Mouse (Mus musculus): ENCODE results near the gene Lcorl. TPM values are rescaled to one million over a fixed set of nuclear protein-coding genes. Genes with fewer than 3 reads are reported as not detected.

Gene Lcorl
- polyA plus RNA-seq, 1 experiment from 2014 or later: 27.8 TPM

GRCm38 (mm10) chr5:45706811-45707210 lies 150.6 kb downstream of the Lcorl start:
- Histone ChIP-seq H3K4me2 (no peak overlapping the region), H3K36me3 (peaks cover 19% of the 10 kb centered on the region; the same call in 1 of the 2 replicates), H3K9ac (replicated peaks) (no peak overlapping the region), H3K9me3 (no peaks in the 10 kb centered on the region), H3K27ac (no peak overlapping the region), H3K27me3 (no peaks in the 10 kb centered on the region), H3K4me1 (replicated peaks) (no peaks in the 10 kb centered on the region), H3K4me3 (replicated peaks) (no peak overlapping the region)
- no peak for ATAC-seq (ENCODE audit: insufficient number of reproducible peaks, insufficient read depth, low FRiP score, low TSS enrichment, low read depth)
- WGBS: 89% methylated on average over 2 of the region's 2 CpGs

- Histone ChIP-seq H3K9me3 (no peaks in the 10 kb centered on the region), H3K4me1 (replicated peaks) (no peaks in the 10 kb centered on the region), H3K27ac (no peak overlapping the region), H3K9ac (replicated peaks) (no peak overlapping the region), H3K4me3 (replicated peaks) (no peak overlapping the region), H3K4me2 (no peak overlapping the region), H3K27me3 (no peaks in the 10 kb centered on the region), H3K36me3 (peaks cover 20% of the 10 kb centered on the region)
- no peak for ATAC-seq (ENCODE audit: insufficient number of reproducible peaks, insufficient read depth, low FRiP score, low TSS enrichment, low read depth)
- WGBS: 91% methylated on average over 6 of the region's 6 CpGs
Observed at GRCm38 (mm10) chr5:45691678-45692077, 165.7 kb downstream of the Lcorl start.

- no peak overlapping the region for H3K4me2 ChIP-seq
- no peak for ATAC-seq (ENCODE audit: insufficient number of reproducible peaks, insufficient read depth, low FRiP score, low TSS enrichment, low read depth)
- no peak overlapping the region for H3K4me3 ChIP-seq (replicated peaks)
- 76% methylated on average over 2 of the region's 2 CpGs for WGBS
- no peaks in the 10 kb centered on the region for H3K27me3 ChIP-seq
- no peaks in the 10 kb centered on the region for H3K4me1 ChIP-seq (replicated peaks)
- peaks cover 16% of the 10 kb centered on the region for H3K36me3 ChIP-seq
- H3K9me3 ChIP-seq: no peaks in the 10 kb centered on the region
- H3K27ac ChIP-seq: no peak overlapping the region
- H3K9ac ChIP-seq (replicated peaks): no peak overlapping the region
Observed at GRCm38 (mm10) chr5:45690802-45691201, 166.6 kb downstream of the Lcorl start.

GRCm38 (mm10) chr5:45689152-45689551 lies 168.3 kb downstream of the Lcorl start:
- Histone ChIP-seq H3K4me3 (replicated peaks) (no peak overlapping the region), H3K9me3 (no peaks in the 10 kb centered on the region), H3K36me3 (peaks cover 28% of the 10 kb centered on the region), H3K9ac (replicated peaks) (no peak overlapping the region), H3K27me3 (no peaks in the 10 kb centered on the region), H3K4me1 (replicated peaks) (no peaks in the 10 kb centered on the region), H3K4me2 (no peak overlapping the region), H3K27ac (no peak overlapping the region)
- WGBS: 91% methylated on average over 4 of the region's 4 CpGs
- no peak for ATAC-seq (ENCODE audit: insufficient number of reproducible peaks, insufficient read depth, low FRiP score, low TSS enrichment, low read depth)

GRCm38 (mm10) chr5:45686223-45686622 lies 171.2 kb downstream of the Lcorl start:
- Histone ChIP-seq H3K27ac (no peak overlapping the region), H3K36me3 (peaks cover 30% of the 10 kb centered on the region), H3K27me3 (no peaks in the 10 kb centered on the region), H3K4me2 (no peak overlapping the region), H3K9ac (replicated peaks) (no peak overlapping the region), H3K4me3 (replicated peaks) (no peak overlapping the region), H3K4me1 (replicated peaks) (no peaks in the 10 kb centered on the region), H3K9me3 (no peaks in the 10 kb centered on the region)
- WGBS: 96% methylated on average over 3 of the region's 3 CpGs
- ATAC-seq (ENCODE audit: insufficient number of reproducible peaks, insufficient read depth, low FRiP score, low TSS enrichment, low read depth): no peak

- ATAC-seq (ENCODE audit: insufficient number of reproducible peaks, insufficient read depth, low FRiP score, low TSS enrichment, low read depth): no peak
- H3K36me3 ChIP-seq: peaks cover 36% of the 10 kb centered on the region
- no peak overlapping the region for H3K4me2 ChIP-seq
Observed at GRCm38 (mm10) chr5:45685243-45685642, 172.2 kb downstream of the Lcorl start.

GRCm38 (mm10) chr5:45683388-45683787 lies 174.0 kb downstream of the Lcorl start:
- Histone ChIP-seq H3K27ac (no peak overlapping the region), H3K4me3 (replicated peaks) (no peak overlapping the region), H3K9me3 (no peaks in the 10 kb centered on the region), H3K9ac (replicated peaks) (no peak overlapping the region), H3K36me3 (peaks cover 28% of the 10 kb centered on the region), H3K27me3 (no peaks in the 10 kb centered on the region), H3K4me2 (no peak overlapping the region), H3K4me1 (replicated peaks) (no peaks in the 10 kb centered on the region)
- ATAC-seq (ENCODE audit: insufficient number of reproducible peaks, insufficient read depth, low FRiP score, low TSS enrichment, low read depth): no peak
- WGBS: 92% methylated on average over 1 of the region's 1 CpGs

More at GRCm38 (mm10) chr5:45685243-45685642, 172.2 kb downstream of the Lcorl start:
- H3K9ac ChIP-seq (replicated peaks): no peak overlapping the region
- H3K27ac ChIP-seq: no peak overlapping the region
- H3K9me3 ChIP-seq: no peaks in the 10 kb centered on the region
- no peak overlapping the region for H3K4me3 ChIP-seq (replicated peaks)
- no peaks in the 10 kb centered on the region for H3K27me3 ChIP-seq
- WGBS: 100% methylated on average over 2 of the region's 2 CpGs
- H3K4me1 ChIP-seq (replicated peaks): no peaks in the 10 kb centered on the region

GRCm38 (mm10) chr5:45679955-45680354 lies 177.5 kb downstream of the Lcorl start:
- H3K4me1 ChIP-seq (replicated peaks): no peaks in the 10 kb centered on the region
- peaks cover 49% of the 10 kb centered on the region for H3K36me3 ChIP-seq
- H3K27ac ChIP-seq: no peak overlapping the region
- ATAC-seq (ENCODE audit: insufficient number of reproducible peaks, insufficient read depth, low FRiP score, low TSS enrichment, low read depth): no peak
- no peaks in the 10 kb centered on the region for H3K9me3 ChIP-seq
- no peak overlapping the region for H3K4me3 ChIP-seq (replicated peaks)
- H3K27me3 ChIP-seq: no peaks in the 10 kb centered on the region
- H3K9ac ChIP-seq (replicated peaks): no peak overlapping the region
- H3K4me2 ChIP-seq: no peak overlapping the region

GRCm38 (mm10) chr5:45677639-45678038 lies 179.8 kb downstream of the Lcorl start:
- 86% methylated on average over 4 of the region's 4 CpGs for WGBS
- no peak overlapping the region for H3K9ac ChIP-seq (replicated peaks)
- H3K9me3 ChIP-seq: no peaks in the 10 kb centered on the region
- peaks cover 41% of the 10 kb centered on the region for H3K36me3 ChIP-seq
- no peak overlapping the region for H3K4me3 ChIP-seq (replicated peaks)
- ATAC-seq (ENCODE audit: insufficient number of reproducible peaks, insufficient read depth, low FRiP score, low TSS enrichment, low read depth): no peak
- H3K27ac ChIP-seq: no peak overlapping the region
- no peaks in the 10 kb centered on the region for H3K27me3 ChIP-seq
- H3K4me2 ChIP-seq: no peak overlapping the region
- H3K4me1 ChIP-seq (replicated peaks): no peaks in the 10 kb centered on the region

GRCm38 (mm10) chr5:45675032-45675431 lies 182.4 kb downstream of the Lcorl start:
- Histone ChIP-seq H3K9me3 (no peaks in the 10 kb centered on the region), H3K27me3 (no peaks in the 10 kb centered on the region), H3K27ac (no peak overlapping the region), H3K4me2 (no peak overlapping the region), H3K4me3 (replicated peaks) (no peak overlapping the region), H3K9ac (replicated peaks) (no peak overlapping the region), H3K4me1 (replicated peaks) (peaks cover 3% of the 10 kb centered on the region; the same call in 1 of the 2 replicates), H3K36me3 (peaks cover 36% of the 10 kb centered on the region)
- no peak for ATAC-seq (ENCODE audit: insufficient number of reproducible peaks, insufficient read depth, low FRiP score, low TSS enrichment, low read depth)
- 100% methylated on average over 1 of the region's 1 CpGs for WGBS

- Histone ChIP-seq H3K27ac (no peak overlapping the region), H3K9me3 (no peaks in the 10 kb centered on the region), H3K4me2 (peak overlapping the region; percentile 79), H3K27me3 (no peaks in the 10 kb centered on the region), H3K4me1 (replicated peaks) (peaks cover 7% of the 10 kb centered on the region), H3K36me3 (peaks cover 16% of the 10 kb centered on the region), H3K9ac (replicated peaks) (no peak overlapping the region), H3K4me3 (replicated peaks) (peak overlapping the region; percentile 86)
- no peak for ATAC-seq (ENCODE audit: insufficient number of reproducible peaks, insufficient read depth, low FRiP score, low TSS enrichment, low read depth)
- WGBS: 54% methylated on average over 5 of the region's 5 CpGs
Observed at GRCm38 (mm10) chr5:45670894-45671494, 186.4 kb downstream of the Lcorl start.

- H3K27ac ChIP-seq: peak overlapping the region; percentile 91
- WGBS: under 1% methylated on average over 13 of the region's 13 CpGs
- H3K4me2 ChIP-seq: peak overlapping the region; percentile 79
- H3K36me3 ChIP-seq: peaks cover 9% of the 10 kb centered on the region
- peak overlapping the region; percentile 88 for H3K9ac ChIP-seq (replicated peaks)
- H3K4me3 ChIP-seq (replicated peaks): peak overlapping the region; percentile 86
- H3K27me3 ChIP-seq: no peaks in the 10 kb centered on the region
- H3K9me3 ChIP-seq: no peaks in the 10 kb centered on the region
- H3K4me1 ChIP-seq (replicated peaks): peaks cover 7% of the 10 kb centered on the region
- ATAC-seq (ENCODE audit: insufficient number of reproducible peaks, insufficient read depth, low FRiP score, low TSS enrichment, low read depth): no peak
Observed at GRCm38 (mm10) chr5:45670280-45670670, 187.1 kb downstream of the Lcorl start.

Measured in limb, embryonic 12.5 days (tissue).